Mouse (Mus musculus) bone marrow, adult 2 months (tissue): ENCODE results near the gene Amt.

Experiments used
- CTCF ChIP-seq: fragments of 200-500 bp; IDR thresholded peaks from 2 replicates; pipeline ENCODE4 v1.5.1; 2011; ENCODE audit warnings: low read length, control low read depth; ENCODE audit not compliant: control insufficient read depth, insufficient read depth
- POLR2A ChIP-seq: fragments of 200-500 bp; IDR thresholded peaks from 2 replicates; pipeline ENCODE4 v1.6.1; 2011; ENCODE audit warnings: low read depth, mild to moderate bottlenecking, control low read depth, low read length, borderline replicate concordance; ENCODE audit not compliant: control insufficient read depth

- no peak for TF ChIP-seq POLR2A
- no peak for TF ChIP-seq CTCF
These were observed 6.5 kb upstream of the Amt start, which contains the start of gene Nicn1 for GRCm38 (mm10) chr9:108290016-108290750.
